Comparison of ENCODE assay signal across 13 mouse cellular contexts in genomic region chr2:166316409-166316916, GRCm38 (mm10).
DNase-seq lines count a peak whose midpoint lies in the region; ATAC-seq and TF ChIP-seq lines count a peak whose summit lies in the region.
"Had no signal": no experiment of that assay in that cellular context is flagged by ENCODE, and none has a peak within 500 bp of the region (broad histone marks: within the 10 kb centered on the region; RNA-seq: fewer than 3 reads in every experiment).

No protein-coding gene starts in this region.

- ATAC-seq in forebrain, postnatal 0 days, result 0 out of 2 replicates have a peak, but pooled peaks have one; percentile 32
- no peak for ATAC-seq in lung, postnatal 0 days

- TF ChIP-seq EP300 in lung, postnatal 0 days (IDR thresholded peaks at IDR 0.05), result no peak

- H3K9me3 ChIP-seq in forebrain, postnatal 0 days (ENCODE audit: low read length), result no peaks in the 10 kb centered on the region
- H3K9me3 ChIP-seq in lung, postnatal 0 days (ENCODE audit: low read length), result no peaks in the 10 kb centered on the region

- no peaks in the 10 kb centered on the region; the same call in 1 of the 2 replicates for H3K27me3 ChIP-seq in forebrain, postnatal 0 days (ENCODE audit: insufficient read depth, low read length)
- no peaks in the 10 kb centered on the region; the same call in none of the 2 replicates for H3K27me3 ChIP-seq in lung, postnatal 0 days (replicated peaks; ENCODE audit: insufficient read depth, low read length)

- H3K4me3 ChIP-seq in forebrain, postnatal 0 days (ENCODE audit: low read depth, low read length), result no peak overlapping the region
- H3K4me3 ChIP-seq in lung, postnatal 0 days (ENCODE audit: low read depth, low read length), result no peak overlapping the region

- no peaks in the 10 kb centered on the region for H3K36me3 ChIP-seq in forebrain, postnatal 0 days (ENCODE audit: insufficient read depth)
- no peaks in the 10 kb centered on the region for H3K36me3 ChIP-seq in lung, postnatal 0 days (ENCODE audit: insufficient read depth, low read length)

- no peaks in the 10 kb centered on the region for H3K4me1 ChIP-seq in forebrain, postnatal 0 days (ENCODE audit: insufficient read depth)
- H3K4me1 ChIP-seq in lung, postnatal 0 days (ENCODE audit: insufficient read depth, low read depth, low read length), result no peaks in the 10 kb centered on the region

- peak; percentile 25 for DNase-seq in ES-CJ7 (ENCODE audit: low read depth, low spot score)
- DNase-seq in ZHBTc4 (ENCODE audit: low read depth, low spot score), result peak; percentile 34
- no peak for DNase-seq in forebrain, postnatal 0 days
- DNase-seq in mesoderm, embryonic 11.5 days (ENCODE audit: low read depth, low spot score), result peak; percentile 70
- no peak for DNase-seq in adrenal gland, postnatal 4 days (ENCODE audit: low spot score in 2 of 2)
- DNase-seq in lung, postnatal 0 days (ENCODE audit: low spot score), result no peak
- no peak for DNase-seq in heart, postnatal 25 days (ENCODE audit: low spot score)
- DNase-seq in thymus, postnatal 25 days, result no peak
- DNase-seq: cerebellum, postnatal 36 days; gastrocnemius, postnatal 10 days; kidney, postnatal 36 days; lung, postnatal 14 days had no signal

- no peak for TF ChIP-seq CTCF in forebrain, postnatal 0 days (IDR thresholded peaks at IDR 0.05; ENCODE audit: low read depth)
- no peak for TF ChIP-seq CTCF in lung, postnatal 0 days (IDR thresholded peaks at IDR 0.05)

- 16% methylated on average over 10 of the region's 10 CpGs for WGBS in forebrain, postnatal 0 days
- WGBS in lung, postnatal 0 days, result 54% methylated on average over 10 of the region's 10 CpGs

- H3K9ac ChIP-seq in forebrain, postnatal 0 days, result no peak overlapping the region
- H3K9ac ChIP-seq in lung, postnatal 0 days (replicated peaks; ENCODE audit: low read depth), result no peak overlapping the region

- intact Hi-C loops in heart, postnatal 25 days (cut with DNase I), result no loop called here

- H3K27ac ChIP-seq in forebrain, postnatal 0 days (ENCODE audit: low read depth, low read length), result no peak overlapping the region
- H3K27ac ChIP-seq in lung, postnatal 0 days (ENCODE audit: low read length), result no peak overlapping the region

- no peak overlapping the region for H3K4me2 ChIP-seq in forebrain, postnatal 0 days (ENCODE audit: low read depth)
- H3K4me2 ChIP-seq in lung, postnatal 0 days (replicated peaks; ENCODE audit: low read depth, low read length), result no peak overlapping the region
- H3K4me2 ChIP-seq: liver, embryonic 11.5 days had no signal

Comparison
In these comparisons a context has a peak if more than half of its experiments do, and no peak if none do; other contexts are left out.
1. DNase-seq: peak in ES-CJ7 (single experiment), ZHBTc4 (single experiment) and mesoderm, embryonic 11.5 days (single experiment); none in forebrain, postnatal 0 days (single experiment), adrenal gland, postnatal 4 days (0 of 2), lung, postnatal 0 days (single experiment), heart, postnatal 25 days (single experiment) and thymus, postnatal 25 days (single experiment).